Mouse (Mus musculus) induced T-regulatory cell, adult 2 months (primary cell): ENCODE data around the gene R3hdm4.
A peak's percentile ranks its signal among the peaks of the same experiment; 100 is the strongest.

ENCODE experiments used
- DNase-seq: peaks from one replicate; pipeline ENCODE4 v3.0.0-alpha.2; 2012; ENCODE audit warnings: low read depth

R3hdm4 gene

GRCm38 (mm10) chr10:79942988-79943387, 22.0 kb upstream of the R3hdm4 start:
- DNase-seq: no peak

DNA sequence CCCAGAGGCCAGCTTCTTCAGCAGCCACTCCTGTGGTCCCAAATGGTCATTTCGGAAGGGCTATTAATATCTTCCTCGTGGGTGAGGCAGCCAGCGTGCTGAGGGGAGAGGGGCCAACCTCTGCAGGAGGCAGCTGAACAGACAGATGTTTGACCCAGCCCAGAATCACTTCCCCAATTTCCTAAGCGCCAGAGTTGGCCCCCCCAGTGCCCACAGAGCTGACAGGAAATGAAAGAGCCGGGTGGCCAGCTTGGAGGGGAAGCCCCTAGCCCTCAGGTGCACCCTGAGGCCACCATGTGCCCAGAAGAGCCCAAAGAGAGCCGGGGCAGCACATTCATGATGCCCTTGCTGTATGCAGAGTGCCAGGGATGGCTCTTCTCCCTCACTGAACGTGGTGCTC, 19.7 kb upstream of the R3hdm4 start:
- DNase-seq: no peak

GRCm38 (mm10) chr10:79937775-79938526, 16.9 kb upstream of the R3hdm4 start:
- no peak for DNase-seq

DNA sequence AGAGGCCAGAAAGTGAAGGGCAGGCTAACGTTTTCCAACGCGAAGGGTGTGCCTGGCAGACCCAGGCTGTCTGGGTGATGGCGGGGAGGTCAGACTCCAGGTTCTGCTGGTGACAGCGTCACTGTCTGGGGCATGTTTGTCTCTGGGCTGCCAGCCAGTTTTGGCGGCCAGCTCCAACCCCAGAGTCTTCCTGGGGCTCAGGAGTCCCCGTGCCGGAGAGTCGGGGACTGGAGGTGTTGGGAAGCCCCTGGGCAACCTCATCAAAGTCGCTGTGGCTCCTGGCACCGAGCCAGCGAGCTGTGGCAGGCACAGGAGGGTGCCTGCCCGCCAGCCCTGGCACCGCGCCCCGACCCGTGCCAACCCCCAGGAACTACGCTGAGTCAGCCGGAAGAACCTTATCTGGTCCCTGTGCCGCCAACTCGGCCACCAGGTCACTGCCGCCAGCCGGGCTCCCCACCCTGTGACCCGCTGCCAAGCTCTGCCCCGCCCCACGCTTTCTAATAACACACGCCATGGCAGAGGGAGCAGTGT, 16.0 kb upstream of the R3hdm4 start:
- DNase-seq: peak; percentile 94

GRCm38 (mm10) chr10:79936284-79936910, 15.4 kb upstream of the R3hdm4 start:
- DNase-seq: no peak

GRCm38 (mm10) chr10:79934794-79935569, 14.0 kb upstream of the R3hdm4 start:
- DNase-seq: no peak

GRCm38 (mm10) chr10:79934272-79934721, 13.3 kb upstream of the R3hdm4 start:
- no peak for DNase-seq

- no peak for DNase-seq
These were observed 12.9 kb upstream of the R3hdm4 start for GRCm38 (mm10) chr10:79933861-79934260.

GRCm38 (mm10) chr10:79933145-79933679, 12.2 kb upstream of the R3hdm4 start:
- no peak for DNase-seq

DNA sequence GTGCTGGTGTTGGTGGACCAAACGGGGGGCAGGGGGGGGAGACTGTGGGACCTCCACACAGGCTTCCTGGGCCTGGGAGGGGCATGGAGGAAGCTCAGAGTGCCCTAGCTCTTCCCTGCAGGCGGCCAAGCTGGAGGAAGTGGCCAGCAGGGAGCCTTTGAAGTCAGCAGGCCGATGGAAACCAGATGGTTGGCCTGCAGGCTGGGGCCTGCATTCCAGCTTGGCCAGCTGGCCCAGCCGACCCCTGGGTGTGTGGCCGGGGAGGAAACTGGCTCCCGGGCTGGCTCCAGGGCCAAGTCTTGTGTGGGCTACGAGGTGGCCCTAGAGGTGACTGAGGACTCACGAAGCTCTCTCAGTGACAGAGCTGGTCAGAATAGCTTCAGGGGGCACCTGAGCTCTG, 11.7 kb upstream of the R3hdm4 start:
- DNase-seq: no peak

GRCm38 (mm10) chr10:79931797-79932196, 10.8 kb upstream of the R3hdm4 start:
- no peak for DNase-seq

GRCm38 (mm10) chr10:79930826-79931186, 9.8 kb upstream of the R3hdm4 start:
- DNase-seq: no peak

GRCm38 (mm10) chr10:79929967-79930825, 9.2 kb upstream of the R3hdm4 start:
- no peak for DNase-seq

DNA sequence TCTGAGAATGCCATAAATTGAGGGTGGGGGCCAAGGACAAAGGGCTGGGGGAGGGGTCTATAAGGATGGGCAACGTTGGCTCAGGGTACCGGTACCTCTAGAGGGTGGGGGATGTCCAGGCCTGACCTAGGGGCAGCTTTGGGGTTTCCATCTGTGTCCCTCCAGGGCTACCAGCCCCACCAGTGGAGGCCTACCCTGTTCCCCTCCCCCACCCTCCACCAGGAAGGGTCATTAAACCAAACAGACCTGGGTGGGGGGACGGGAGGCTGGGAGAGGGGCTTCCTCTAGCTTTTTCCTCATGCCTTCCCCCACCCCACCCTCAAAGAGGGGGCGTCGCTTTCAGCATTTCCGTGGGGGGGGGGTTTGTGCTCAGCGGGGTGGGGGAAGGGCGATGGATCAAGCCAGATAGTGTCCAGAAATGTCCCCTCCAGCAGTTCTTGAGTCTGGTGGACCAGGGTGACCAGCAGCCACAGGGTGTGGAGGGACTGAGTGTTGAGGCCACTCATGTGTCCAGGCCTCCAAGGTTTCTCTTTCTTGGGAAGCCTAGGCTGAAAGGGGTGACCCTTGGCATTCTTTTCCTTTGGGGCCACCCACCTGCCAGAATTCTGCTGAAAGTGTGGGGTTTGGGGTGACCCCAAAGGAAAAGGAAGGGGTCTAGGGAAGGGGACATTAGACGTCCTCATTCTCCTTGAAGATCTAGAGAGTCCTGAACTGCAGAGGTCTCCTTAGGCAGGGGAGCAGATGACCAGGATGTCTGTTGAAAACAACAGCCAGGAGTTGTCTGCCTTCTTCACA, 8.1 kb upstream of the R3hdm4 start:
- DNase-seq: no peak

DNA sequence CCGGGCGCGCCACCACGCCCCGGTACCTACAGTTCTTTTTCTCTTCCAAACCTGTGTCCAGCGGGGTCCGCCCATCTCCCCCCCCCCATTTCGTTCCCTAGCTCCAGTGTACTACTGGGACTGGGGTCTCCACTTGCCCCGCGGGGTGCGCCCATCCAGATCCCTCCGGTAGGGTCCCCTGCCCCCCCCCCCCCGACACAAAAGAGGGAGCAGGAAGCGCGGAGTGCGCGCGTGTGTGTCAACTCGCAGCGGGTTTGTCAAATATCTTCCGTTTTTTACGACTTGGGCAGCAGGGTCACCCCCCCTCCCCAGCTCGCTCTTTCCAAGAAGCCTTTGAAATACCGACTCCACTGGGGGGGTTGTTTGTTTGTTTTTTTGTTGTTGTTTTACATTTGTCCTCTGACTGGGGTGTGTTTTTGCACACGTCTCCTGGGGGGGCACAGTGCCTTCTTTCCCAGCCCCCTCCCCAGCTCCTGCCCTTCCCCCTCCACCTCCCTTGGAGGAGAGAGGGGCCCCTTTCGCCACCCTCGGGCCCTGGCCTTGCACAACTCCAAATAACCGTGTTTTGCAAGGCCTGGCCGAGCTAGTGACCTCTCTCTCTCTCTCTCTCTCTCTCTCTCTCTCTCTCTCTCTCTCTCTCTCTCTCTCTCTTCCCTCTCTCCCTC, 7.2 kb upstream of the R3hdm4 start:
- DNase-seq: peak; percentile 67

GRCm38 (mm10) chr10:79927324-79928029, 6.5 kb upstream of the R3hdm4 start:
- peak; percentile 80 for DNase-seq

DNA sequence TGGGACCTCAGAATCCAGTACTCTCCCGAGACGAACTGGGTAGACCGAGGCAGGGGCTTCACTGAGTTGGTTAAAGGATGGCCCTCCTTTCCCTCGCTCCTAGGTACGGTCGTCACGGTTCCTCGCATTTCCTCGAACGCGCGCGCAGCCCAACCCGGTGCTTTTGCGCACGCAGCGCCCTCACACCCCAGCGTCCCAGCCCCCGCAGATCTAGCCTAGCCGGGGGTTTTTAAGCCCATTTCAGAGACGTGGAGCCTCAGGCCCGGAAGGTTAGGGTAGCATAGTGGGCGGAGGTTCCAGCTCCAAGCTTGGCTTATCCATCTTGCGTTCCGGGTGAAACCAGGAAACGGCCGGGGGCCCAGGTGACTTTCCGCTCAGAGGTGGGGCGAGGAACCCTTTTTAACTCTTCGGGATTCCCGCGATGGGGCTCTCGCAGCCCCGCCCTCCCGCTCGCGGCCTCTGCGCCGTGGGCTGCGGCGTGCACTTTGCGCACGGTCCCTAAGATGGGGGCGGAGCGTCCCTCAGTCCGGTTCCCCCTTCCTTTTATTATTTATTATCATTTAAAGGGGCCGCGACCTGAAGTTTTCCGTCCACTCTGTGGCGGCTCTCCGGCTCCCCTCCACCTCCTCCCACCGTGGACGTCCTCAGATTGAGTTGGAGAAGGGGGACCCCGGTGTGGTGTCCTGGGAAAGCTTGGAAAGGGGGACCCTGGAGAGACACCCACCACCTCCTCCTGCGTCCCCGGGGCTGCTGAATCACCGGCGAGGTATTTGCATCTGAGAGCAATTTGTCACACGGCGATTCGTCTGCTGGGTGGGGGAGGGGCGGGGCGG, 5.7 kb upstream of the R3hdm4 start, which contains the start of gene Arid3a:
Gene Arid3a (plus strand): TSS at position 553 of the 833 bp plus-strand sequence.
- DNase-seq: peak; percentile 97

DNA sequence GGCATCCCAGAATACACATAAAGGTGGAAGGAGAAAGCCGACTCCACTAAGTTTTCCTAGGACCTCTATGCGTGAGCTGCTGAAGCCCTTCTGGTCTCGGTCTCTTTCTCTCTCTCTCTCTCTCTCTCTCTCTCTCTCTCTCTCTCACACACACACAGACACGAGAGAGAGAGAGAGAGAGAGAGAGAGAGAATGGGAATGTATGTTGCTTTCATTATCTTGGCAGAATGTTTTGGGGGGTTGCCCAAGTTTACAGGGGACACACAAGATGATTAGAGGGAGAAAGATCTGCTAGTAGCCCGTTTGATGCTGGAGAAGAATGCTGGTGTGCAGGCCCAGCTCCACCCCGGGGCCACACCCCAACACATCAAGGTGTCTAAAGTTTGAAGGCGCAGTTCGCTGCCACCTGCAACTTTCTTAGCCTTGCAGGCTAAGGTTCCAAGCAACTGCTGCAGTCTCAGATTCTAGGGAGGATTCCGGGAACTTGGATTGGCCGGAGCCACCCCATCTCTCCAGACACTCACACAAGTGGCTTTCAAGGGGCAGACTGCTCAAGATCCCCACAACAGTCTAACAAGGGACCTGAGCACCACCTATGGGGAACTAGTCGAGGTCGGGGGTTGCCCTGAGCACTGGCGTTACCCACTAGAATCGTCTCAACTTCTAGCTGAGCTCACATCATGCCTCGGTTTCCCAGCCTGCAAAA, 4.9 kb upstream of the R3hdm4 start:
- peak; percentile 72 for DNase-seq
